Mouse (Mus musculus): Measurements from ENCODE around the gene Thoc3. TPM values are rescaled to one million over a fixed set of nuclear protein-coding genes. Genes with fewer than 3 reads are reported as not detected.

Thoc3 gene
- total RNA-seq (2014; rRNA removed) (19.2 and 21.1 TPM in 2 replicates), polyA plus RNA-seq (2012; rRNA removed) (25.3 and 27.7 TPM in 2 replicates)

DNA sequence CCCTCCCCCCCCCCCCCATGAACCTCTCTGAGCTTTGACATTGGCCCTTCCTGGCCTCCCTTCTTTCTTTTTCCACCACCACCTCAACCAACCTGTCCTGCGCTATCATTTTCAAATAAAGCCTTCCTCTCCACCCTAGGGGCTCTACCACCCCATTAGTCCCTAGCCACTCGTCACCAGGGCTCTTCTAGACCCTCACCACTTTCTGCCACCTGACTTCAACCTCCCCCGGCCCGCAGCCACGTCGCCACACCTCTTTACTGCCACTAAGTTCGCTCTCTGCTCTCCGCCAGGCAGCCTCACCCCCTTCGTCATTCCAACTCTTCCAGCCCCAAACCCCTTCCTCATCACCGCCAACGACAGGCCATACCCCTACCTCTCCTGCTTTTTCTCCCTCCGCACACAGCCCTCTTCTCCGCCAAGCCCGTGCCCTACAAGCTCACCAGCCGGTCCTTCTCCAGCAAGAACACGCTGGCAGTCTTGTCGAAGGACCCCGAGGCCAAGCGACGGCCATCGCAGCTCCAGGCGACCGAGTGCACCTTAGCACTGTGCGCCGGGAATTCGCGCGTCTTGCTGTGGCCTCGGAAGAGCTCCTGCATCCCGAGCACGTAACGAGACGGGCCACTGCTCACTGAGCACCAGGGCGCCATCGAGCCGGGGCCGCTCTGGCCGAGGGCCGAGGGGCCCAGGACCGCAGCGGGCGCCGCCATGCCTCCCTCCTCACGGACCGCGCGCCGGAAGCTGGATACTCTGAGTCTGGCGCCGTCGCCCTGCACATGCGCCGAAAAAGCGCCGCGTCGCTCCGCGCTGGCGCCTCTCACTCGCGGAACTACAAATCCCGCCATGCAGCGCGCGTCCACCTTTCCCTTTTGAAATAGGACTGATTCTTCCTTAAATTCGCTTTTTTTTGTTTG, at the start of gene Thoc3:
TSS of gene Thoc3 (minus strand) at position 752 of the 914 bp plus-strand sequence.
- H3K4me1 ChIP-seq (ENCODE audit: control insufficient read depth, insufficient read depth, low read length) = peaks cover 6% of the 10 kb centered on the region
- DNase-seq (ENCODE audit: extremely low read depth, low read depth, low spot score) = peak; percentile 77
- peak within 1 kb of the TSS; percentile 95 for H3K9ac ChIP-seq (ENCODE audit: low read depth, low read length)
- H3K4me3 ChIP-seq (ENCODE audit: insufficient read depth, low read depth, low read length) = peak within 1 kb of the TSS; percentile 96
- H3K36me3 ChIP-seq (ENCODE audit: control insufficient read depth, insufficient read depth, low read length) = peaks cover 31% of the 10 kb centered on the region
- H3K27me3 ChIP-seq (ENCODE audit: control insufficient read depth, insufficient read depth, low read length) = no peaks in the 10 kb centered on the region
- peaks cover 15% of the 10 kb centered on the region for H3K79me2 ChIP-seq (ENCODE audit: control insufficient read depth, insufficient read depth, low read length)
- H3K27ac ChIP-seq (replicated peaks; ENCODE audit: insufficient read depth, low read depth, low read length) = peak within 1 kb of the TSS; percentile 41
- WGBS = under 1% methylated on average over 67 of the region's 67 CpGs
- TF ChIP-seq POLR2A (IDR thresholded peaks at IDR 0.05; ENCODE audit: extremely low read depth, insufficient read depth, low read length) (peak; percentile 70; the same call in 1 of the 2 replicates), CTCF (IDR thresholded peaks at IDR 0.05; ENCODE audit: low read depth, low read length) (no peak)

DNA sequence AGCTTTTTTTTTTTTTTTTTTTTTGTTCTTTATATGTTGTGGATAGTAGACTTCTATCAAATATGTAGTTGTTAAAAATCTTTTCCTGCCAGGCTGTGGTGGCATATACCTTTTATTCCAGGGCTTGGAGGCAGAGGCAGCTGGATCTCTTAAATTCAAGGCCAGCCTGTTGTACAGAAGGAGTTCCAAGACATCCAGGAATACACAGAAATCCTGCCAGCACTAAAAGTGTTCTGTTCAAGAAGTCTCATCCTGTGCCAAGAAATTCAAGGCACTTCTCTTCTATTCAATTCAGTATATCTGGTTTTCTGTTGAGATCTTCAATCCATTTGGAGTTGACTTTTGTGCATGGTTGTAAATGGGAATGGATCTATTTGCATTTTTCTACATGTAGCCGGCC, 37.3 kb upstream of the Thoc3 start:
- WGBS = 97% methylated on average over 1 of the region's 1 CpGs
- H3K27ac ChIP-seq (replicated peaks; ENCODE audit: insufficient read depth, low read depth, low read length) = no peak overlapping the region
- TF ChIP-seq POLR2A (IDR thresholded peaks at IDR 0.05; ENCODE audit: extremely low read depth, insufficient read depth, low read length) (no peak), CTCF (IDR thresholded peaks at IDR 0.05; ENCODE audit: low read depth, low read length) (no peak)
- no peaks in the 10 kb centered on the region for H3K27me3 ChIP-seq (ENCODE audit: control insufficient read depth, insufficient read depth, low read length)
- H3K36me3 ChIP-seq (ENCODE audit: control insufficient read depth, insufficient read depth, low read length) = no peaks in the 10 kb centered on the region; the same call in 1 of the 2 replicates
- no peak overlapping the region for H3K4me3 ChIP-seq (ENCODE audit: insufficient read depth, low read depth, low read length)
- peaks cover 13% of the 10 kb centered on the region; the same call in 1 of the 2 replicates for H3K79me2 ChIP-seq (ENCODE audit: control insufficient read depth, insufficient read depth, low read length)
- H3K4me1 ChIP-seq (ENCODE audit: control insufficient read depth, insufficient read depth, low read length) = peaks cover 12% of the 10 kb centered on the region; the same call in 1 of the 2 replicates
- no peak overlapping the region for H3K9ac ChIP-seq (ENCODE audit: low read depth, low read length)
- no peak for DNase-seq (ENCODE audit: extremely low read depth, low read depth, low spot score)

- WGBS = 49% methylated on average over 7 of the region's 7 CpGs
- no peaks in the 10 kb centered on the region; the same call in 1 of the 2 replicates for H3K36me3 ChIP-seq (ENCODE audit: control insufficient read depth, insufficient read depth, low read length)
- H3K4me3 ChIP-seq (ENCODE audit: insufficient read depth, low read depth, low read length) = peak overlapping the region; percentile 92; the same call in 1 of the 2 replicates
- H3K27ac ChIP-seq (replicated peaks; ENCODE audit: insufficient read depth, low read depth, low read length) = peak overlapping the region; percentile 85; the same call in 1 of the 2 replicates
- DNase-seq (ENCODE audit: extremely low read depth, low read depth, low spot score) = no peak
- peaks cover 12% of the 10 kb centered on the region; the same call in 1 of the 2 replicates for H3K4me1 ChIP-seq (ENCODE audit: control insufficient read depth, insufficient read depth, low read length)
- H3K79me2 ChIP-seq (ENCODE audit: control insufficient read depth, insufficient read depth, low read length) = peaks cover 11% of the 10 kb centered on the region; the same call in 1 of the 2 replicates
- no peaks in the 10 kb centered on the region for H3K27me3 ChIP-seq (ENCODE audit: control insufficient read depth, insufficient read depth, low read length)
- peak overlapping the region; percentile 94; the same call in 1 of the 2 replicates for H3K9ac ChIP-seq (ENCODE audit: low read depth, low read length)
- TF ChIP-seq POLR2A (IDR thresholded peaks at IDR 0.05; ENCODE audit: extremely low read depth, insufficient read depth, low read length) (no peak), CTCF (IDR thresholded peaks at IDR 0.05; ENCODE audit: low read depth, low read length) (no peak)
Observed at GRCm38 (mm10) chr13:54504611-54505260, 36.1 kb upstream of the Thoc3 start.

DNA sequence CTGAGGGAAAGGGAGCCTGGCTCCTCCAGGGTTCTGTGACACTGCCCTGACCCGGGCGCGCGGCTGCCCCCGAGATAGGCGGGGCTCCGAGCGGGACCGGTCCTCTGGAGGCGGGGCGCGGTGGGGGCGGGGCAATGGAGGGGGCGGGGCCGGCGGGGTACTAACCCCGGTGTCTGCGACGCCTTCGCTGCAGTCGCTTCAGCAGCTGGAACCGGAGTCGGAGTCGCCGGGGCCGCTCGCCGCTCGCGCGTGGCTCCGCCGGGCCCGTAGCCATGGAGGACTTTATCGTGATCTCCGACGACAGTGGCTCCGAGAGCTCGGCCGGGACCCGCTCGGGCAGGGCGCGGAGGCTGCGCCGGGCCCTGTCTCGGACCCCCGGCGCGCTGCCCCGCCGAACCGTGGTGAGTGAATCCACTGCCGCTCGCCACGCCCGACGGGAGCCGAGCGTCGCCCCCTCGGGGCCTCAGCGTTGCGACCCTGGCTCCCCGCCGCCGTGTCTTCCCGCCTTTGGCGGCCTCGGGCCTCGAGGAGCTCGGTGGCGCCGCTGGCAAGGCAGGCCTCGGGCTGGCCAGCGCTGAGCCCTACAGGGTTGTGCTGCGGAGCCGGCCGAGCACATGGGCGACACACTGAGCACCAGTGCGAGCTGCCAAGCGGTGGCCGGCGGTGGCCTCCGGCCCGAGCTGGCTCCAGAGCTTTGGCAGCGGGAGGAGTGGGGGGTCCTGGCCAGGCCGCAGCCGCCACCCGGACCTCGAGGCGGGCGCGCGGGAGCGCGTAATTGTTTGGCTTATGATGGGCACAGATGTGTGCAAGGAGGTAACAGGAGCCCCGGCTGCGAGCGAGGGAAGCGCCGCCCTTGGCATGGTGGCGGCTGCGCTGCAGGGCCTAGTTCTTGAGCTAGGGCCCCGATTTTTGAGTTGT, 35.2 kb upstream of the Thoc3 start, which contains the start of gene Simc1:
TSS of gene Simc1 (plus strand) at position 176 of the 918 bp plus-strand sequence.
- WGBS = under 1% methylated on average over 105 of the region's 105 CpGs
- TF ChIP-seq CTCF (IDR thresholded peaks at IDR 0.05; ENCODE audit: low read depth, low read length) (no peak), POLR2A (IDR thresholded peaks at IDR 0.05; ENCODE audit: extremely low read depth, insufficient read depth, low read length) (peak; percentile 96)
- Histone ChIP-seq H3K27me3 (ENCODE audit: control insufficient read depth, insufficient read depth, low read length) (no peaks in the 10 kb centered on the region), H3K36me3 (ENCODE audit: control insufficient read depth, insufficient read depth, low read length) (no peaks in the 10 kb centered on the region; the same call in 1 of the 2 replicates), H3K9ac (ENCODE audit: low read depth, low read length) (peak within 1 kb of the TSS; percentile 94), H3K4me3 (ENCODE audit: insufficient read depth, low read depth, low read length) (peak within 1 kb of the TSS; percentile 92), H3K27ac (replicated peaks; ENCODE audit: insufficient read depth, low read depth, low read length) (peak within 1 kb of the TSS; percentile 85), H3K4me1 (ENCODE audit: control insufficient read depth, insufficient read depth, low read length) (peaks cover 12% of the 10 kb centered on the region; the same call in 1 of the 2 replicates), H3K79me2 (ENCODE audit: control insufficient read depth, insufficient read depth, low read length) (peaks cover 8% of the 10 kb centered on the region; the same call in 1 of the 2 replicates)
- peak; percentile 49 for DNase-seq (ENCODE audit: extremely low read depth, low read depth, low spot score)

DNA sequence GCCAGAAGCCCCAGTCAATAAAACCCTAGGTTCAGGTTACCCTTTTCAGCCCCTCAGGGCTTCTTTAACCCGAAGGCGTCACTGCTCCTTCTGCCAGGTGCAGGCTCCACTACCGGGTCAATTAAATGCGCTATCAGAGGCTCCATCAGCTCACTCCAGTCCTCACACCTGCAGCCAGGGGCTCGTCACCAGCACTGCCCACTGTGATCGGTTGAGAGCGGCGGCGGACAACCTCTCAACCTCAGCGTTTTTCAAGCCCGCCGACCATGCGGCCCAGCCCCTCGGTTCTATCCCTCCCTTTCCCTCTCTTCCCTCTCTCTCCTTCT, 34.6 kb upstream of the Thoc3 start:
- Histone ChIP-seq H3K27ac (replicated peaks; ENCODE audit: insufficient read depth, low read depth, low read length) (peak overlapping the region; percentile 10; the same call in 1 of the 2 replicates), H3K27me3 (ENCODE audit: control insufficient read depth, insufficient read depth, low read length) (no peaks in the 10 kb centered on the region), H3K36me3 (ENCODE audit: control insufficient read depth, insufficient read depth, low read length) (no peaks in the 10 kb centered on the region; the same call in 1 of the 2 replicates), H3K4me1 (ENCODE audit: control insufficient read depth, insufficient read depth, low read length) (peaks cover 12% of the 10 kb centered on the region; the same call in 1 of the 2 replicates), H3K4me3 (ENCODE audit: insufficient read depth, low read depth, low read length) (peak overlapping the region; percentile 70), H3K79me2 (ENCODE audit: control insufficient read depth, insufficient read depth, low read length) (peaks cover 8% of the 10 kb centered on the region; the same call in 1 of the 2 replicates), H3K9ac (ENCODE audit: low read depth, low read length) (peak overlapping the region; percentile 64)
- WGBS = 2% methylated on average over 14 of the region's 14 CpGs
- no peak for TF ChIP-seq POLR2A (IDR thresholded peaks at IDR 0.05; ENCODE audit: extremely low read depth, insufficient read depth, low read length)
- no peak for TF ChIP-seq CTCF (IDR thresholded peaks at IDR 0.05; ENCODE audit: low read depth, low read length)
- DNase-seq (ENCODE audit: extremely low read depth, low read depth, low spot score) = no peak
